Mouse (Mus musculus) forebrain, postnatal 0 days (tissue): ENCODE data around the gene Dhrs4. TPM values are rescaled to one million over a fixed set of nuclear protein-coding genes. Genes with fewer than 3 reads are reported as not detected.
A peak's percentile ranks its signal among the peaks of the same experiment; 100 is the strongest.

ENCODE experiments used
- ATAC-seq: fragments of 200-750 bp; cut with Nextera tagmentation; 2 replicates; pipeline ENCODE4 v1.8.0; 2017; ENCODE audit warnings: mild to moderate bottlenecking, moderate library complexity
- DNase-seq: peaks from one replicate; pipeline ENCODE4 v3.0.0-alpha.2; 2015
- H3K27ac ChIP-seq: fragments of 300-500 bp; sonication (generic); 2 replicates; pipeline ENCODE4 v1.5.1; 2014; ENCODE audit warnings: low read depth, mild to moderate bottlenecking, antibody characterized with exemption, low read length, moderate library complexity, mixed read lengths
- H3K27me3 ChIP-seq: fragments of 300-500 bp; sonication (generic); 2 replicates; pipeline ENCODE4 v1.6.1; 2014; ENCODE audit warnings: mild to moderate bottlenecking, low read length, mixed read lengths; ENCODE audit not compliant: insufficient read depth
- H3K36me3 ChIP-seq: fragments of 300-500 bp; sonication (generic); 2 replicates; pipeline ENCODE4 v1.6.1; 2014; ENCODE audit warnings: mild to moderate bottlenecking, moderate library complexity; ENCODE audit not compliant: insufficient read depth
- H3K4me1 ChIP-seq: fragments of 300-500 bp; sonication (generic); 2 replicates; pipeline ENCODE4 v1.6.1; 2014; ENCODE audit warnings: antibody characterized with exemption; ENCODE audit not compliant: insufficient read depth
- H3K4me2 ChIP-seq: fragments of 300-500 bp; sonication (generic); 2 replicates; pipeline ENCODE4 v1.6.1; 2014; ENCODE audit warnings: low read depth, mild to moderate bottlenecking, moderate library complexity
- H3K4me3 ChIP-seq: fragments of 300-500 bp; sonication (generic); 2 replicates; pipeline ENCODE4 v1.5.1; 2014; ENCODE audit warnings: low read depth, low read length, mixed read lengths
- H3K9ac ChIP-seq: fragments of 300-500 bp; sonication (generic); 2 replicates; pipeline ENCODE4 v1.6.1; 2014; ENCODE audit warnings: mild to moderate bottlenecking
- H3K9me3 ChIP-seq: fragments of 300-500 bp; sonication (generic); 2 replicates; pipeline ENCODE4 v1.6.1; 2016; ENCODE audit warnings: low read length
- CTCF ChIP-seq: sonication (generic); IDR thresholded peaks from 2 replicates; pipeline ENCODE4 v1.5.1; 2016; ENCODE audit warnings: antibody characterized with exemption, control low read depth, low read depth
- WGBS: fragments of 180-500 bp; shearing (Covaris S2); extraction: QIAGEN DNeasy Blood & Tissue Kit; methylation state at CpG from one replicate; pipeline ENCODE4 v1.1.7; 2014; 5-methylcytosine and 5-hydroxymethylcytosine counted together
- polyA plus RNA-seq: library from polyadenylated mRNA; unstranded; fragments of >200 nt; fragmentation: Nextera tagmentation; extraction: Ambion mirVana; gene quantifications from 2 replicates; pipeline ENCODE4 v1.2.1, GENCODE M21; 2015
- total RNA-seq: library from RNA; depleted of rRNA; stranded (reverse); fragments of >200 nt; gene quantifications from 2 replicates; pipeline ENCODE4 v1.2.3, GENCODE M21; 2014

Dhrs4 gene
- total and polyA plus RNA-seq, 2 experiments from 2014 or later, result 14.8 to 20.9 TPM

- no peaks in the 10 kb centered on the region for H3K27me3 ChIP-seq
- H3K4me1 ChIP-seq, result no peaks in the 10 kb centered on the region
- no peak for ATAC-seq
- TF ChIP-seq CTCF, result no peak
- no peak overlapping the region for H3K4me3 ChIP-seq
- no peak for DNase-seq
- no peak overlapping the region for H3K27ac ChIP-seq
- whole genome bisulfite sequencing, result 74% methylated on average over 10 of the region's 10 CpGs
- no peaks in the 10 kb centered on the region for H3K9me3 ChIP-seq
- H3K4me2 ChIP-seq, result no peak overlapping the region
- H3K36me3 ChIP-seq, result no peaks in the 10 kb centered on the region
- H3K9ac ChIP-seq, result no peak overlapping the region
Observed at GRCm38 (mm10) chr14:55513927-55514326, 35.4 kb downstream of the Dhrs4 start.

GRCm38 (mm10) chr14:55515846-55516245, 37.3 kb downstream of the Dhrs4 start:
- no peak for ATAC-seq

DNA sequence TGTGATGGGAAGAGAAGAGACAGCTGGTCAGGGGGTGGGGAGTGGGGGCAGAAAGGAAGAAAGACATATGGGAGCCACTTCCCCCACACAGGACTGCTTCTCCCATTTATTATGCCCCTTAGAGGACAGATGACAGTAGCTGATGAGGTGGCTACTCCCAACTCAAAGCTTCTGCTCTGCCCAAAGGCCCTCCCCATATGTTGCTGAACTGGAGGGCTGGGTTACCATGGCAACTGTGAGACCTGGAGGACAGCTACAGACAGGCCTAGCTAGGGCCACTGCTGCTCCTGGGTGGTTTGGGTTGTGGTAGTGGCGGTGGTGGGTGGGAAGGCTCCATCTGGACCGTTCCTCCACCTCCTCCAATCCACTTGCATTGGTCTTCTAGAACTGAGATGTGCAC, 40.3 kb downstream of the Dhrs4 start:
- Histone ChIP-seq H3K27ac (no peak overlapping the region), H3K9ac (no peak overlapping the region), H3K4me1 (no peaks in the 10 kb centered on the region), H3K4me2 (no peak overlapping the region), H3K9me3 (no peaks in the 10 kb centered on the region), H3K4me3 (no peak overlapping the region), H3K27me3 (no peaks in the 10 kb centered on the region), H3K36me3 (no peaks in the 10 kb centered on the region)
- 42% methylated on average over 2 of the region's 2 CpGs for WGBS
- ATAC-seq (peak; percentile 44), DNase-seq (peak; percentile 24)
- TF ChIP-seq CTCF, result no peak

More at GRCm38 (mm10) chr14:55515846-55516245, 37.3 kb downstream of the Dhrs4 start:
- no peaks in the 10 kb centered on the region for H3K36me3 ChIP-seq
- H3K9ac ChIP-seq, result no peak overlapping the region
- H3K4me2 ChIP-seq, result no peak overlapping the region
- H3K4me1 ChIP-seq, result no peaks in the 10 kb centered on the region
- no peaks in the 10 kb centered on the region for H3K9me3 ChIP-seq
- no peak for DNase-seq
- no peak for TF ChIP-seq CTCF
- H3K27me3 ChIP-seq, result no peaks in the 10 kb centered on the region
- 92% methylated on average over 4 of the region's 4 CpGs for WGBS
- no peak overlapping the region for H3K27ac ChIP-seq
- no peak overlapping the region for H3K4me3 ChIP-seq

DNA sequence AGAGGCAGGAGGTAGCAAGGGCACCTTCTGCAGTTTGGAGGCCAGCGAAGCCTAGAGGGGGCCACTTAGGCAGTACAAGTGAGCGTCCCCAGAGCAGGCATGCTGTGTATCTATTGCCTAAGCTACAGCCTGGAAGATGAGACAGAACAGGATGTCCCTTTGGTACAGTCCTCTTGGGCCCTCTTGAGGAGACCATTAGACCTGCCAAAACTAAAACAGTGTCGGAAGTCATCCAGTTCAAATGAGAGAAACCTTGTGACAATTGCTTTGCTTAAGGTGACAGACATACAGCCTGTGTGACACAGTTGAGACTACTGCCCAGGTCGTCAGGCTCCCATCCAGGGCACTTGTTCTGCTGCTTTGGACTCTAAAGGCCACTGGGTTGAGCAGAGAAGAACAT, 41.0 kb downstream of the Dhrs4 start:
- Histone ChIP-seq H3K4me3 (no peak overlapping the region), H3K9ac (no peak overlapping the region), H3K9me3 (no peaks in the 10 kb centered on the region), H3K4me1 (no peaks in the 10 kb centered on the region), H3K36me3 (no peaks in the 10 kb centered on the region), H3K27me3 (no peaks in the 10 kb centered on the region), H3K4me2 (no peak overlapping the region; the same call in 1 of the 2 replicates), H3K27ac (no peak overlapping the region)
- no peak for ATAC-seq
- TF ChIP-seq CTCF, result peak; percentile 31
- no peak for DNase-seq
- 75% methylated on average over 4 of the region's 4 CpGs for WGBS

- no peaks in the 10 kb centered on the region for H3K9me3 ChIP-seq
- DNase-seq (peak; percentile 63), ATAC-seq (peak; percentile 79)
- H3K27me3 ChIP-seq, result no peaks in the 10 kb centered on the region
- peak; percentile 52 for TF ChIP-seq CTCF
- WGBS, result 3% methylated on average over 60 of the region's 61 CpGs
- H3K9ac ChIP-seq, result peak overlapping the region; percentile 60
- peak overlapping the region; percentile 66 for H3K27ac ChIP-seq
- no peaks in the 10 kb centered on the region for H3K4me1 ChIP-seq
- peak overlapping the region; percentile 52 for H3K4me3 ChIP-seq
- peak overlapping the region; percentile 94 for H3K4me2 ChIP-seq
- no peaks in the 10 kb centered on the region for H3K36me3 ChIP-seq
Observed at GRCm38 (mm10) chr14:55520451-55521361, 42.1 kb downstream of the Dhrs4 start.

- DNase-seq (no peak), ATAC-seq (no peak)
- Histone ChIP-seq H3K4me3 (no peak overlapping the region), H3K4me2 (no peak overlapping the region), H3K27me3 (no peaks in the 10 kb centered on the region), H3K9me3 (no peaks in the 10 kb centered on the region), H3K4me1 (no peaks in the 10 kb centered on the region), H3K9ac (no peak overlapping the region), H3K36me3 (no peaks in the 10 kb centered on the region), H3K27ac (no peak overlapping the region)
- WGBS, result 41% methylated on average over 4 of the region's 4 CpGs
- no peak for TF ChIP-seq CTCF
Observed at GRCm38 (mm10) chr14:55524062-55524461, 45.5 kb downstream of the Dhrs4 start.

DNA sequence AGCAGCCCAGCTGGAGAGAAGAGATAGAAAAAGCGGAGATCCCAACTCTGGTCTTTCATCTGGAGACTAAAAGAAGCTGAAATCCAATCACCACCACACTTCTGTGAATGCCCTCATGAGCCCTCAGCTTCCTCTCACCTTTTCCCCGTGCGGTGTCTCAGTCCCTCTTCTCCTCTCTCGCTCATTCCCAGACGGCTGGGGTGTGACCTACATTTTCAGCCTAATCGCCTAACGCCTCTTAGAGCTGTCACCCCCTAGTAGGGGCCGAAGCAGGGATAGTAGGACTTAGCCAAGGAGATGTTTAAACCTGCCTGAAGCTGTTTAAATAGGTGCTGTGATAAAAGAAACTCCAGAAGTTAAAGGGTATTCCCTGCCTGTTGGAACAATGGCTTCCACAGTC, 46.2 kb downstream of the Dhrs4 start, which contains the start of gene Nrl:
Gene Nrl, minus strand, starts transcription at position 197 of the 400 bp plus-strand sequence.
- no peaks in the 10 kb centered on the region for H3K27me3 ChIP-seq
- no peaks in the 10 kb centered on the region for H3K36me3 ChIP-seq
- H3K4me1 ChIP-seq, result no peaks in the 10 kb centered on the region
- no peak for DNase-seq
- 39% methylated on average over 8 of the region's 8 CpGs for WGBS
- TF ChIP-seq CTCF, result no peak
- H3K9ac ChIP-seq, result no peak within 1 kb of the TSS
- H3K4me3 ChIP-seq, result no peak within 1 kb of the TSS
- H3K27ac ChIP-seq, result no peak within 1 kb of the TSS
- no peak within 1 kb of the TSS for H3K4me2 ChIP-seq
- no peaks in the 10 kb centered on the region for H3K9me3 ChIP-seq
- ATAC-seq, result no peak
